Mouse (Mus musculus) gastrocnemius, adult 2 months (tissue): Measurements from ENCODE around the gene Aldh1a7. TPM values are rescaled to one million over a fixed set of nuclear protein-coding genes. Genes with fewer than 3 reads are reported as not detected.
"Not testable (repeated sequence)": the region's sequence is repeated elsewhere in the genome, so short reads cannot be mapped to it uniquely, and the experiment has no call there.

Experiments used
- DNase-seq: peaks from one replicate; pipeline ENCODE4 v3.0.0; 2022
- H3K27ac ChIP-seq: fragments of 200-600 bp; 2 replicates; pipeline ENCODE4 v1.8.1; 2022; ENCODE audit warnings: mild to moderate bottlenecking
- H3K4me3 ChIP-seq: fragments of 200-600 bp; 2 replicates; pipeline ENCODE4 v1.8.1; 2022; ENCODE audit warnings: mild to moderate bottlenecking, moderate library complexity
- CTCF ChIP-seq: fragments of 200-600 bp; IDR thresholded peaks from 2 replicates; pipeline ENCODE4 v1.8.1; 2022; ENCODE audit warnings: antibody characterized with exemption, mild to moderate bottlenecking, moderate library complexity
- intact Hi-C: fragments of 180-260 bp; cut with DNase I; formaldehyde crosslinking; loops from one replicate; pipeline ENCODE4 v1.15.1; 2025
- total RNA-seq, 2 experiments: library from RNA; stranded (reverse); gene quantifications; 2 replicates each; pipeline ENCODE4 v1.2.3; 2021

Aldh1a7 gene
- total RNA-seq, 2 experiments from 2014 or later: 0.10 to 0.50 TPM

GRCm38 (mm10) chr19:20706747-20707146 is 20.6 kb downstream of the Aldh1a7 start:
- H3K4me3 ChIP-seq: no peak overlapping the region
- H3K27ac ChIP-seq: no peak overlapping the region
- TF ChIP-seq CTCF: no peak
- DNase-seq: no peak
- intact Hi-C loops: no loop called here

GRCm38 (mm10) chr19:20702074-20702473 is 25.3 kb downstream of the Aldh1a7 start:
- no peak for TF ChIP-seq CTCF
- no peak for DNase-seq
- Histone ChIP-seq H3K4me3 (no peak overlapping the region), H3K27ac (no peak overlapping the region)
- intact Hi-C loops: no loop called here

GRCm38 (mm10) chr19:20677697-20678355 is 49.5 kb downstream of the Aldh1a7 start:
- DNase-seq: no peak
- no peak for TF ChIP-seq CTCF
- intact Hi-C loops: no loop called here
- no peak overlapping the region for H3K27ac ChIP-seq
- H3K4me3 ChIP-seq: no peak overlapping the region

- Histone ChIP-seq H3K4me3 (no peak overlapping the region), H3K27ac (no peak overlapping the region)
- TF ChIP-seq CTCF: no peak
- intact Hi-C loops: no loop called here
- no peak for DNase-seq
These were observed 73.1 kb downstream of the Aldh1a7 start for GRCm38 (mm10) chr19:20654141-20654873.

- Histone ChIP-seq H3K4me3 (no peak overlapping the region), H3K27ac (no peak overlapping the region)
- no peak for DNase-seq
- TF ChIP-seq CTCF: no peak
- intact Hi-C loops: no loop called here
These were observed 74.2 kb downstream of the Aldh1a7 start for GRCm38 (mm10) chr19:20653082-20653676.

GRCm38 (mm10) chr19:20650008-20650407 is 77.4 kb downstream of the Aldh1a7 start:
- Histone ChIP-seq H3K27ac (no peak overlapping the region), H3K4me3 (no peak overlapping the region)
- DNase-seq: no peak
- no peak for TF ChIP-seq CTCF
- intact Hi-C loops: no loop called here

GRCm38 (mm10) chr19:20647496-20647895 is 79.9 kb downstream of the Aldh1a7 start:
- intact Hi-C loops, H3K27ac ChIP-seq, H3K4me3 ChIP-seq, DNase-seq: not testable (repeated sequence)

GRCm38 (mm10) chr19:20644346-20644745 is 83.0 kb downstream of the Aldh1a7 start:
- Histone ChIP-seq H3K27ac (no peak overlapping the region), H3K4me3 (no peak overlapping the region)
- intact Hi-C loops: no loop called here
- TF ChIP-seq CTCF: no peak
- no peak for DNase-seq

Other genes with a start within 250 kb of the Aldh1a7 start
- 100 to 1,000 TPM in 1 of 2 experiments, 10 to 100 TPM in 1; 86.6 to 180 TPM for gene Aldh1a1, start 234.8 kb downstream of the Aldh1a7 start, total RNA-seq
- gene Tmc1, start 226.6 kb upstream of the Aldh1a7 start, total RNA-seq: not detected